Comparison of ENCODE assay signal across 8 mouse cellular contexts in genomic region chr14:34614551-34614950, GRCm38 (mm10). TPM values are rescaled to one million over a fixed set of nuclear protein-coding genes. Genes with fewer than 3 reads are reported as not detected.
DNase-seq lines count a peak whose midpoint lies in the region; ATAC-seq lines count a peak whose summit lies in the region.

No protein-coding gene starts in this region.

- peak overlapping the region; percentile 27 for H3K4me3 ChIP-seq in heart, embryonic 15.5 days
- H3K4me3 ChIP-seq in hindbrain, embryonic 12.5 days, result peak overlapping the region; percentile 10; the same call in 1 of the 2 replicates
- H3K4me3 ChIP-seq in midbrain, embryonic 10.5 days, result peak overlapping the region; percentile 43

- H3K4me2 ChIP-seq in heart, embryonic 15.5 days, result peak overlapping the region; percentile 61
- H3K4me2 ChIP-seq in hindbrain, embryonic 12.5 days (replicated peaks), result peak overlapping the region; percentile 43

- H3K36me3 ChIP-seq in heart, embryonic 15.5 days, result no peaks in the 10 kb centered on the region
- H3K36me3 ChIP-seq in hindbrain, embryonic 12.5 days, result no peaks in the 10 kb centered on the region
- no peaks in the 10 kb centered on the region for H3K36me3 ChIP-seq in midbrain, embryonic 10.5 days

- H3K27ac ChIP-seq in heart, embryonic 15.5 days, result no peak overlapping the region
- no peak overlapping the region for H3K27ac ChIP-seq in hindbrain, embryonic 12.5 days
- no peak overlapping the region for H3K27ac ChIP-seq in midbrain, embryonic 10.5 days (replicated peaks)

- 22% methylated on average over 15 of the region's 15 CpGs for WGBS in heart, embryonic 15.5 days
- WGBS in hindbrain, embryonic 12.5 days, result 12% methylated on average over 15 of the region's 15 CpGs
- 7% methylated on average over 15 of the region's 15 CpGs for WGBS in midbrain, embryonic 10.5 days

- ATAC-seq in heart, embryonic 15.5 days (replicated peaks; ENCODE audit: insufficient number of reproducible peaks, insufficient read depth, low FRiP score, low read depth), result no peak
- ATAC-seq in hindbrain, embryonic 12.5 days (ENCODE audit: low FRiP score), result no peak
- ATAC-seq in frontal cortex, adult (ENCODE audit: low TSS enrichment), result no peak

- H3K4me1 ChIP-seq in heart, embryonic 15.5 days (replicated peaks), result peaks cover 21% of the 10 kb centered on the region
- peaks cover 7% of the 10 kb centered on the region for H3K4me1 ChIP-seq in hindbrain, embryonic 12.5 days
- peaks cover 14% of the 10 kb centered on the region for H3K4me1 ChIP-seq in midbrain, embryonic 10.5 days

- DNase-seq in heart, adult 9 months (ENCODE audit: low spot score in 2 of 2), result no peak
- peak; percentile 66 for DNase-seq in R1 (ENCODE audit: low read depth, low spot score)
- no peak for DNase-seq in midbrain, embryonic 10.5 days (ENCODE audit: low spot score)
- no peak for DNase-seq in urinary bladder, postnatal 10 days (ENCODE audit: low spot score)
- no peak for DNase-seq in adipocyte (ENCODE audit: low spot score)

- 0 out of 2 replicates have a peak overlapping the region, but pooled peaks have one; percentile 18 for H3K9ac ChIP-seq in heart, embryonic 15.5 days
- no peak overlapping the region for H3K9ac ChIP-seq in hindbrain, embryonic 12.5 days

- H3K9me3 ChIP-seq in heart, embryonic 15.5 days (replicated peaks), result no peaks in the 10 kb centered on the region
- H3K9me3 ChIP-seq in hindbrain, embryonic 12.5 days (replicated peaks), result no peaks in the 10 kb centered on the region
- no peaks in the 10 kb centered on the region for H3K9me3 ChIP-seq in midbrain, embryonic 10.5 days (replicated peaks)

- H3K27me3 ChIP-seq in heart, embryonic 15.5 days, result peaks cover 19% of the 10 kb centered on the region
- peaks cover 42% of the 10 kb centered on the region for H3K27me3 ChIP-seq in hindbrain, embryonic 12.5 days
- peaks cover 53% of the 10 kb centered on the region for H3K27me3 ChIP-seq in midbrain, embryonic 10.5 days (ENCODE audit: low read depth, poor library complexity, severe bottlenecking)

RNA-seq across cellular contexts. Expression of gene Opn4, which starts 14.6 kb away (rescaled TPM):
- polyA plus RNA-seq in heart, embryonic 15.5 days (2015; fragmentation: Nextera tagmentation; extraction: Ambion mirVana), result 5.0 and 5.6 TPM in 2 replicates
- not detected in 2 replicates for polyA plus RNA-seq in hindbrain, embryonic 12.5 days (2016; fragmentation: Nextera tagmentation; extraction: Ambion mirVana)
- 0.12 and 0.35 TPM in 2 replicates for polyA plus RNA-seq in midbrain, embryonic 10.5 days (2016; fragmentation: Nextera tagmentation; extraction: Ambion mirVana)

RNA-seq across cellular contexts. Expression of gene Ldb3, which starts 26.1 kb away (rescaled TPM):
- polyA plus RNA-seq in heart, embryonic 15.5 days (2015; fragmentation: Nextera tagmentation; extraction: Ambion mirVana), result 300 and 308 TPM in 2 replicates
- 0.22 and 1.9 TPM in 2 replicates for polyA plus RNA-seq in hindbrain, embryonic 12.5 days (2016; fragmentation: Nextera tagmentation; extraction: Ambion mirVana)
- polyA plus RNA-seq in midbrain, embryonic 10.5 days (2016; fragmentation: Nextera tagmentation; extraction: Ambion mirVana), result 0.02 TPM in 1 of 2 replicates, not detected in the other

RNA-seq across cellular contexts. Expression of gene Wapl, which starts 59.2 kb away (rescaled TPM):
- 13.9 and 16.2 TPM in 2 replicates for polyA plus RNA-seq in heart, embryonic 15.5 days (2015; fragmentation: Nextera tagmentation; extraction: Ambion mirVana)
- polyA plus RNA-seq in hindbrain, embryonic 12.5 days (2016; fragmentation: Nextera tagmentation; extraction: Ambion mirVana), result 35.1 and 35.4 TPM in 2 replicates
- polyA plus RNA-seq in midbrain, embryonic 10.5 days (2016; fragmentation: Nextera tagmentation; extraction: Ambion mirVana), result 26.1 and 26.6 TPM in 2 replicates

Comparison
In these comparisons a context has a peak if more than half of its experiments do, and no peak if none do; other contexts are left out.
1. RNA of gene Ldb3, which starts 26.1 kb away (polyA plus RNA-seq): 300 to 308 TPM in heart, embryonic 15.5 days; 0.22 to 1.9 TPM in hindbrain, embryonic 12.5 days and 0.02 TPM in midbrain, embryonic 10.5 days; every median in the first group is over 100 times any median in the second.
2. Peak in every context shown above with its lines, with median percentiles within 50 percentile points of each other: H3K4me3 ChIP-seq.